Mouse (Mus musculus) small intestine, adult 2 months (tissue): ENCODE results near the gene Phgr1. TPM values are rescaled to one million over a fixed set of nuclear protein-coding genes. Genes with fewer than 3 reads are reported as not detected.
A peak's percentile ranks its signal among the peaks of the same experiment; 100 is the strongest.

Experiments
- H3K27ac ChIP-seq: fragments of 200-500 bp; 2 replicates; pipeline ENCODE4 v1.5.1; 2012; ENCODE audit warnings: low read depth, low read length, control low read depth, inconsistent platforms; ENCODE audit not compliant: insufficient read depth
- H3K27me3 ChIP-seq: fragments of 200-500 bp; 2 replicates; pipeline ENCODE4 v1.6.1; 2012; ENCODE audit warnings: mild to moderate bottlenecking, moderate library complexity, low read length, inconsistent platforms; ENCODE audit not compliant: control insufficient read depth, insufficient read depth
- H3K36me3 ChIP-seq: fragments of 200-500 bp; 2 replicates; pipeline ENCODE4 v1.6.1; 2012; ENCODE audit warnings: mild to moderate bottlenecking, low read length, control low read depth, inconsistent platforms; ENCODE audit not compliant: control insufficient read depth, insufficient read depth
- H3K4me1 ChIP-seq: fragments of 200-500 bp; 2 replicates; pipeline ENCODE4 v1.6.1; 2012; ENCODE audit warnings: low read length, inconsistent platforms, mixed read lengths; ENCODE audit not compliant: control insufficient read depth, insufficient read depth, insufficient read length
- H3K4me3 ChIP-seq: fragments of 200-500 bp; 2 replicates; pipeline ENCODE4 v1.5.1; 2012; ENCODE audit warnings: low read depth, mild to moderate bottlenecking, control low read depth, inconsistent platforms, low read length, moderate library complexity
- CTCF ChIP-seq: fragments of 200-500 bp; IDR thresholded peaks from 2 replicates; pipeline ENCODE4 v1.5.1; 2012; ENCODE audit warnings: low read depth, mild to moderate bottlenecking, control low read depth, inconsistent platforms, low read length, moderate library complexity, mixed read lengths; ENCODE audit not compliant: insufficient replicate concordance, insufficient read length; ENCODE audit errors: extremely low read depth
- POLR2A ChIP-seq: fragments of 200-500 bp; IDR thresholded peaks from 2 replicates; pipeline ENCODE4 v1.6.1; 2012; ENCODE audit warnings: low read depth, mild to moderate bottlenecking, control low read depth, inconsistent platforms, low read length, moderate library complexity
- WGBS: fragments of 180-500 bp; shearing (Covaris S2); methylation state at CpG from one replicate; pipeline ENCODE4 v1.1.7; 2018; 5-methylcytosine and 5-hydroxymethylcytosine counted together
- polyA plus RNA-seq: library from polyadenylated mRNA; depleted of rRNA; stranded (reverse); fragments of >200 nt; gene quantifications from 2 replicates; pipeline ENCODE4 v1.2.3, GENCODE M21; 2012

The Phgr1 gene
- polyA plus RNA-seq, 1 experiment = 5,176 TPM

DNA sequence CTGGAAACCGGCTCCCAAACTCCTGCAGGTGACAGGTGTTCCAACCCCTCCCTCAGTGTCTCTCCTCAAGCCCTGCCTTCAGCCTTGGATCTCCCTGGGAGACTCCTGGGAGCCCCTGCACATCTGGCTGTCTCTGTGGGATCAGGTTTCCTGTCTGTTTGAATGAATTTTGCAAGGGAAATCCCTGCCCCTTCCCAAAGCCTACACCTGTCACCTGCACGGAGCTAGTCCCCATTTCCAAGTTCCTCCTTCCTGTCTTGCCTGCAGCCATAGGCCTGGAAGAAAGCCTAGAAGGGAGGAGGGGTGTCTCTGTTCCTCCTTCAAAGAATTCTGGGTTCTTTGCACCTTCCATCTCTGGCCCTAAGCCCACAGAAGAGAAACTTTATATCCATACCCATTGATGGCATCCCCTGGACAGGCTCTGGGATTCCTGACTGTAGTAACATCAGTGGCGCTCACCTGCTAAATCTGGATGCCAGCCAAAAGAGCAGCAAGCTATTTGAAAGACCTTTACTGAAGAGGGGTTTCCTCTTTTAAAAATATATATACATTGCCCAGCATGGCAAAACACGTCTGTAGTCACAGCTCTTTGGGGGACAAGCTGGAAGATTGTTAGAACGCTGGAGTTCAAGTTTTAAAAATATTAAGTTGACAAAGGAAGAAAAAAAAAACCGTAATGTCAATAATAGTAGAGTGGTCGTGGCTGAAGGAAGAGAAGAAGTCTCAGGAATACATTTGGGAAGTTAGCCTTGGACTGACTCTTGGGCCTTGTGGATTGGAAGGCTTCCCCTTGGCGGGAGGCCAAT lies 42.5 kb upstream of the Phgr1 start:
- Histone ChIP-seq H3K27me3 (no peaks in the 10 kb centered on the region), H3K4me1 (peaks cover 3% of the 10 kb centered on the region; the same call in 1 of the 2 replicates), H3K27ac (no peak overlapping the region), H3K4me3 (no peak overlapping the region), H3K36me3 (no peaks in the 10 kb centered on the region)
- TF ChIP-seq POLR2A (no peak), CTCF (no peak)
- WGBS = 21% methylated on average over 8 of the region's 8 CpGs

DNA sequence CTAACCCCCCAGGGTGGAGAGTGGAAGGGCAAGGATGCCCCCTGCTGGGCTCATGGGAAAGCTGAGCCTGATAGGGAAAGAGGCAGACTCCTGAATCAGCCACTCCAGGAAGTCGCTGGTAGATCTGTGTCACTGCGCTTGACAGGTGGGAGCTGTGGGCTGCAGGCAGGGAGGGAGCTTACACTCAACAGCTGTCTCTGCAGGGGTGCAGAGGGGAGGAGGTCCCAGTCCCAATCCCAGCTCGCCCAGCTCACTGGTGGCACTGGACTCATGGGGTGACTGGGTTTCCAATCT lies 42.0 kb upstream of the Phgr1 start:
- Histone ChIP-seq H3K4me3 (no peak overlapping the region), H3K27ac (no peak overlapping the region), H3K36me3 (no peaks in the 10 kb centered on the region), H3K4me1 (peaks cover 3% of the 10 kb centered on the region; the same call in 1 of the 2 replicates), H3K27me3 (no peaks in the 10 kb centered on the region)
- WGBS = 9% methylated on average over 3 of the region's 3 CpGs
- peak; percentile 83; the same call in 1 of the 2 replicates for TF ChIP-seq CTCF
- TF ChIP-seq POLR2A = no peak

DNA sequence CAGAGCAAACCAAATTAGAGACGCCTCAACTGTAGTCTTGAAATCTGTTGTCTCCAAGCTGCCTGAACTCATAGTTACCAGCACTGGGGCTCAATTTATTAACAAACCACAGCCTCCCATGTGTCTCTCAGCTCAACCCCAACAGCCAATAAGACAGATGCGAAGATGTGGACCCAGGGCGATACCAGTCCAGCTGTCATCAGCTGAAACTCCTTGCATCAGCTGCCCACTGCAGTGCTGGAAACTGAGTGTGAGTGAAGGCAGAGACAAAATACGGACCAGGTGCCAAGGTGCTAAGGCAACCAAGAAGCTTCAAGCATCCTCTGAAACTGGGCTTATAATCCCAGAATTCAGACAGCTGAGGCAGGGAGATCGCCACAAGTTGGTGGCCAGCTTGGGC lies 40.6 kb upstream of the Phgr1 start:
- Histone ChIP-seq H3K36me3 (no peaks in the 10 kb centered on the region), H3K4me1 (peaks cover 3% of the 10 kb centered on the region; the same call in 1 of the 2 replicates), H3K4me3 (no peak overlapping the region), H3K27me3 (no peaks in the 10 kb centered on the region), H3K27ac (no peak overlapping the region)
- no peak for TF ChIP-seq POLR2A
- no peak for TF ChIP-seq CTCF
- WGBS = 85% methylated on average over 5 of the region's 5 CpGs

DNA sequence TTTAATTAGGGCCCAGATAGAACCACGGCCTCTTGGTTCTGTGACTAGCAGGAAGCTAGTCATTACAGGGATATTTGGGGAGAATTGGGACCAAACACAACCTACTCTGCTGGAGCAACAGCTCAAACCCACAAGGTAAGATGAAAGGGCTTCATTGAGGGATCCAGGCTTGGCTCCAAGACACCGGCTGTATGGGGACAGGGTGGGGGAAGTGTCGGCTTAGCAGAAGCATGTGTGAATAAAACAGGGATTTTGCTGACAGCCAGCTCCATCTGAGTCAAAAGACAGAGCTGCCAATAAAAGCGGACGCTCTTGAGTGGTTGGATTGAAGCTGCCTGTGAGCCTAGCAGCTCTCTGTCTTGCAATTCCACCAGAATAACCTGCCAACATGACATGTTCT lies 39.2 kb upstream of the Phgr1 start:
- TF ChIP-seq CTCF = no peak
- TF ChIP-seq POLR2A = no peak
- Histone ChIP-seq H3K27ac (no peak overlapping the region), H3K4me1 (peaks cover 3% of the 10 kb centered on the region; the same call in 1 of the 2 replicates), H3K4me3 (no peak overlapping the region), H3K27me3 (no peaks in the 10 kb centered on the region), H3K36me3 (no peaks in the 10 kb centered on the region)
- WGBS = 66% methylated on average over 5 of the region's 5 CpGs

DNA sequence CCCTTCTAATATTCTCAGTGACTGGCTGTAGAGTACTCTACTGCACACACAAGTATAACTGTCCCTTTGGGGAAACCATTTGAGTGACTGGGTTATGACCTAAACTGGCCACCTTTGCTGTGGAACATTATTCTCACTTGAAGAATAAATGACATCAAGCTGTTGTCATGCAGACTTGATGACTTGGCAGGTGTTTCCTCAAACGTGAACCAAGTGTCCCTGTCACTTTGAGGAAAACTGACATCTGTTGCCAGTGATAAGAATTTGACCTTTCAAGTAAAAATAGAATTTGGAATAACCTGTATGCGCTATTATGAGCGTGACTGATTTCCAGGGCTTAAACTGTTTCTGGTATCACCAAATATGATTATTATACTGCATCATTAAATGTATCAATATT lies 32.2 kb upstream of the Phgr1 start:
- WGBS = 44% methylated on average over 3 of the region's 3 CpGs
- Histone ChIP-seq H3K4me3 (no peak overlapping the region), H3K4me1 (no peaks in the 10 kb centered on the region), H3K36me3 (no peaks in the 10 kb centered on the region), H3K27me3 (no peaks in the 10 kb centered on the region), H3K27ac (no peak overlapping the region)
- TF ChIP-seq POLR2A = no peak
- TF ChIP-seq CTCF = no peak

DNA sequence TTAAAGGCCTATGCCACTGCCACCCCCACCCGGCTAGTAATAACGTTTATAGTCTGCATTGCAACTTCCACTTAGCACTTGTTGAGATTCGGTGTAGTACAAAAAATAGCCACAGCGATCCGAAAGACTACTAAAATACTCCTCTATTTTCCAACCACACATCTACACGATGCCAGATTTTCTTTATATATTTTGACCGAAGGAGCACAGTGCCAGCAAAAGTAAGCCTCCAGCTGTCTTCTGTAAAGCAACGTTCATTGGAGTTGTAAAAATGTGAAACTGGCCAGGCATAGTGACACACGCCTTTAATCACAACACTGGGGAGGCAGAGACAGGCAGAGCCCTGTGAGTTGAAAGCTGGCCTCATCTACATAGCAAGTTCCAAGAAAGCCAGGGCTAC lies 31.4 kb upstream of the Phgr1 start:
- H3K27ac ChIP-seq = no peak overlapping the region
- no peak for TF ChIP-seq CTCF
- no peak for TF ChIP-seq POLR2A
- H3K4me3 ChIP-seq = no peak overlapping the region
- no peaks in the 10 kb centered on the region for H3K27me3 ChIP-seq
- no peaks in the 10 kb centered on the region for H3K36me3 ChIP-seq
- 44% methylated on average over 9 of the region's 9 CpGs for WGBS
- no peaks in the 10 kb centered on the region for H3K4me1 ChIP-seq

DNA sequence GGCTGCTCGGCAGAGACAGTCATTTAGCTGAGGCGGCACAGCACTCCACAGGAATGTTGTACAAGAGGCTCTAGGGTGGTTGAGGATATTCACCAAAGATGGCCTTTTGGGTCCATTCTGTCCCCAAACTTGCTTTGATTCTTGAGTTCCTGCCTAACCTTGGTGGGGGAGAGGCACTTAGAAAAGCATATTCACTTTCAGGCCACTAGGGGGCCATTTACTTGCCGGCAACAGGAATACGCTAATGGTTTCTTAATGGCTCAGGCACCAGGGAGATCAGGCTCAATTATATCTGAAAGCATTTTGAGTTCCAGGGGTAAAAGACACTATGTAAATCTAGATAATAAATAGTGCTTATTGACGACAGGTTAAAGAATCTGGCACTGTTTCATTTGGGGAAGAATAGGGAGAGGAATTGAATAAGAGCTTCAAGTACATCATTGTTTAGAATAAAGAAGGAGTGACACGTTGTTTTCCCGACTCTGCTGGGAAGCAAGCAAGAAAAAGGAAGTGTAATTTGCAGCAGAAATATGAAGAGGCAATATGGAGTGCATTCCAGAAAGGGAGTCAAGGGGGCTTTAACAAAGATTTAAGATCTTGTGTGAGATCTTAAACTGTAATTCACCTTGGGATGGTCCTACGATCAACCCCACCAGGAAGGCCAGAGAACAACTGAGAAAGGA lies 29.2 kb upstream of the Phgr1 start:
- Histone ChIP-seq H3K4me3 (no peak overlapping the region), H3K27me3 (no peaks in the 10 kb centered on the region), H3K4me1 (no peaks in the 10 kb centered on the region), H3K27ac (no peak overlapping the region), H3K36me3 (no peaks in the 10 kb centered on the region)
- WGBS = 30% methylated on average over 8 of the region's 8 CpGs
- TF ChIP-seq CTCF (peak; percentile 50; the same call in 1 of the 2 replicates), POLR2A (no peak)
